In genomic region chrX:50569087-50569486, GRCm38 (mm10) we compare ENCODE assay signal across 9 mouse cellular contexts.
DNase-seq lines count a peak whose midpoint lies in the region; ATAC-seq lines count a peak whose summit lies in the region.
"Had no signal": no experiment of that assay in that cellular context is flagged by ENCODE, and none has a peak within 500 bp of the region (broad histone marks: within the 10 kb centered on the region; RNA-seq: fewer than 3 reads in every experiment).

No protein-coding gene starts in this region.

- WGBS in hindbrain, embryonic 11.5 days = 72% methylated on average over 6 of the region's 6 CpGs
- 65% methylated on average over 6 of the region's 6 CpGs for WGBS in hindbrain, embryonic 10.5 days
- 55% methylated on average over 6 of the region's 6 CpGs for WGBS in embryonic facial prominence, embryonic 11.5 days
- 65% methylated on average over 6 of the region's 6 CpGs for WGBS in midbrain, embryonic 11.5 days
- 59% methylated on average over 6 of the region's 6 CpGs for WGBS in kidney, embryonic 16.5 days

- H3K27ac ChIP-seq in hindbrain, embryonic 11.5 days (ENCODE audit: low read depth, low read length) = no peak overlapping the region
- H3K27ac ChIP-seq in hindbrain, embryonic 10.5 days = no peak overlapping the region
- H3K27ac ChIP-seq in embryonic facial prominence, embryonic 11.5 days (replicated peaks; ENCODE audit: low read depth, low read length) = no peak overlapping the region
- no peak overlapping the region for H3K27ac ChIP-seq in midbrain, embryonic 11.5 days (ENCODE audit: low read depth, low read length)
- no peak overlapping the region for H3K27ac ChIP-seq in kidney, embryonic 16.5 days (ENCODE audit: low read length)
- H3K27ac ChIP-seq: stomach, embryonic 15.5 days had no signal

- DNase-seq in hindbrain, embryonic 11.5 days (ENCODE audit: low spot score) = peak; percentile 53
- DNase-seq in hindbrain, embryonic 10.5 days (ENCODE audit: low spot score) = no peak
- DNase-seq in right cerebral cortex, postnatal 14 days = peak; percentile 86
- DNase-seq in right cerebral cortex, adult 18-20 months = no peak
- peak; percentile 22 for DNase-seq in embryonic facial prominence, embryonic 11.5 days (ENCODE audit: low spot score)
- peak; percentile 63 for DNase-seq in retina, postnatal 1 day
- no peak for DNase-seq in midbrain, embryonic 11.5 days (ENCODE audit: low spot score, missing footprints)

- H3K27me3 ChIP-seq in hindbrain, embryonic 11.5 days (ENCODE audit: control insufficient read depth, insufficient read depth, low read length) = no peaks in the 10 kb centered on the region
- H3K27me3 ChIP-seq in hindbrain, embryonic 10.5 days (ENCODE audit: insufficient read depth, poor library complexity, severe bottlenecking) = no peaks in the 10 kb centered on the region
- no peaks in the 10 kb centered on the region for H3K27me3 ChIP-seq in embryonic facial prominence, embryonic 11.5 days (ENCODE audit: control insufficient read depth, insufficient read depth, low read length)
- H3K27me3 ChIP-seq in midbrain, embryonic 11.5 days (ENCODE audit: control insufficient read depth, insufficient read depth, low read length) = no peaks in the 10 kb centered on the region
- no peaks in the 10 kb centered on the region for H3K27me3 ChIP-seq in kidney, embryonic 16.5 days (ENCODE audit: insufficient read depth, low read length)
- H3K27me3 ChIP-seq: stomach, embryonic 15.5 days had no signal

- no peaks in the 10 kb centered on the region for H3K9me3 ChIP-seq in hindbrain, embryonic 11.5 days (ENCODE audit: control insufficient read depth, low read length)
- H3K9me3 ChIP-seq in hindbrain, embryonic 10.5 days = no peaks in the 10 kb centered on the region
- H3K9me3 ChIP-seq in embryonic facial prominence, embryonic 11.5 days (replicated peaks; ENCODE audit: control insufficient read depth, low read length) = no peaks in the 10 kb centered on the region
- H3K9me3 ChIP-seq in midbrain, embryonic 11.5 days (ENCODE audit: control insufficient read depth, low read length) = no peaks in the 10 kb centered on the region
- H3K9me3 ChIP-seq in kidney, embryonic 16.5 days (ENCODE audit: low read length) = no peaks in the 10 kb centered on the region
- H3K9me3 ChIP-seq: stomach, embryonic 15.5 days had no signal

- ATAC-seq in hindbrain, embryonic 11.5 days (ENCODE audit: low FRiP score) = no peak
- no peak for ATAC-seq in embryonic facial prominence, embryonic 11.5 days (replicated peaks; ENCODE audit: insufficient number of reproducible peaks, low FRiP score, low TSS enrichment, low read depth)
- no peak for ATAC-seq in midbrain, embryonic 11.5 days (ENCODE audit: low FRiP score)
- no peak for ATAC-seq in kidney, embryonic 16.5 days (ENCODE audit: low FRiP score, low TSS enrichment)

- H3K9ac ChIP-seq in hindbrain, embryonic 11.5 days (ENCODE audit: low read depth, low read length) = no peak overlapping the region
- no peak overlapping the region for H3K9ac ChIP-seq in embryonic facial prominence, embryonic 11.5 days (replicated peaks; ENCODE audit: low read length)
- no peak overlapping the region for H3K9ac ChIP-seq in midbrain, embryonic 11.5 days (ENCODE audit: low read length)
- H3K9ac ChIP-seq in kidney, embryonic 16.5 days (replicated peaks; ENCODE audit: low read length) = no peak overlapping the region
- H3K9ac ChIP-seq: stomach, embryonic 15.5 days had no signal

- H3K4me2 ChIP-seq in hindbrain, embryonic 11.5 days (replicated peaks; ENCODE audit: low read depth, low read length) = no peak overlapping the region
- H3K4me2 ChIP-seq in embryonic facial prominence, embryonic 11.5 days (ENCODE audit: low read depth, low read length) = no peak overlapping the region
- no peak overlapping the region for H3K4me2 ChIP-seq in midbrain, embryonic 11.5 days
- no peak overlapping the region for H3K4me2 ChIP-seq in kidney, embryonic 16.5 days (replicated peaks; ENCODE audit: low read depth, low read length)
- H3K4me2 ChIP-seq: stomach, embryonic 15.5 days had no signal

- H3K36me3 ChIP-seq in hindbrain, embryonic 11.5 days (ENCODE audit: control insufficient read depth, insufficient read depth, low read length) = 0 out of 2 replicates have a peak, but pooled peaks cover 2% of the 10 kb centered on the region
- peaks cover 69% of the 10 kb centered on the region for H3K36me3 ChIP-seq in hindbrain, embryonic 10.5 days
- no peaks in the 10 kb centered on the region for H3K36me3 ChIP-seq in embryonic facial prominence, embryonic 11.5 days (replicated peaks; ENCODE audit: control insufficient read depth, insufficient read depth, low read depth, low read length)
- no peaks in the 10 kb centered on the region for H3K36me3 ChIP-seq in midbrain, embryonic 11.5 days (ENCODE audit: control insufficient read depth, insufficient read depth, low read length)
- peaks cover 8% of the 10 kb centered on the region; the same call in 1 of the 2 replicates for H3K36me3 ChIP-seq in kidney, embryonic 16.5 days (ENCODE audit: insufficient read depth, low read length)
- H3K36me3 ChIP-seq: stomach, embryonic 15.5 days had no signal

- H3K4me1 ChIP-seq in hindbrain, embryonic 11.5 days (replicated peaks; ENCODE audit: control insufficient read depth, insufficient read depth, low read length) = no peaks in the 10 kb centered on the region
- no peaks in the 10 kb centered on the region for H3K4me1 ChIP-seq in hindbrain, embryonic 10.5 days (replicated peaks)
- no peaks in the 10 kb centered on the region for H3K4me1 ChIP-seq in embryonic facial prominence, embryonic 11.5 days (ENCODE audit: control insufficient read depth, insufficient read depth, low read length)
- no peaks in the 10 kb centered on the region for H3K4me1 ChIP-seq in midbrain, embryonic 11.5 days (ENCODE audit: control insufficient read depth, insufficient read depth, low read length)
- H3K4me1 ChIP-seq in kidney, embryonic 16.5 days (ENCODE audit: insufficient read depth, low read length) = no peaks in the 10 kb centered on the region
- H3K4me1 ChIP-seq: stomach, embryonic 15.5 days had no signal

- no peak overlapping the region for H3K4me3 ChIP-seq in hindbrain, embryonic 11.5 days (ENCODE audit: low read depth, low read length)
- H3K4me3 ChIP-seq in hindbrain, embryonic 10.5 days = no peak overlapping the region
- H3K4me3 ChIP-seq in embryonic facial prominence, embryonic 11.5 days (ENCODE audit: low read depth, low read length) = no peak overlapping the region
- no peak overlapping the region for H3K4me3 ChIP-seq in midbrain, embryonic 11.5 days (ENCODE audit: low read depth, low read length)
- no peak overlapping the region for H3K4me3 ChIP-seq in kidney, embryonic 16.5 days (ENCODE audit: low read length)
- H3K4me3 ChIP-seq: stomach, embryonic 15.5 days had no signal

Comparison
In these comparisons a context has a peak if more than half of its experiments do, and no peak if none do; other contexts are left out.
1. DNase-seq: peak in hindbrain, embryonic 11.5 days (single experiment), right cerebral cortex, postnatal 14 days (single experiment), embryonic facial prominence, embryonic 11.5 days (single experiment) and retina, postnatal 1 day (single experiment); none in hindbrain, embryonic 10.5 days (single experiment), right cerebral cortex, adult 18-20 months (single experiment) and midbrain, embryonic 11.5 days (single experiment).